Comparison of ENCODE assay signal across 27 mouse cellular contexts in the genomic region with DNA sequence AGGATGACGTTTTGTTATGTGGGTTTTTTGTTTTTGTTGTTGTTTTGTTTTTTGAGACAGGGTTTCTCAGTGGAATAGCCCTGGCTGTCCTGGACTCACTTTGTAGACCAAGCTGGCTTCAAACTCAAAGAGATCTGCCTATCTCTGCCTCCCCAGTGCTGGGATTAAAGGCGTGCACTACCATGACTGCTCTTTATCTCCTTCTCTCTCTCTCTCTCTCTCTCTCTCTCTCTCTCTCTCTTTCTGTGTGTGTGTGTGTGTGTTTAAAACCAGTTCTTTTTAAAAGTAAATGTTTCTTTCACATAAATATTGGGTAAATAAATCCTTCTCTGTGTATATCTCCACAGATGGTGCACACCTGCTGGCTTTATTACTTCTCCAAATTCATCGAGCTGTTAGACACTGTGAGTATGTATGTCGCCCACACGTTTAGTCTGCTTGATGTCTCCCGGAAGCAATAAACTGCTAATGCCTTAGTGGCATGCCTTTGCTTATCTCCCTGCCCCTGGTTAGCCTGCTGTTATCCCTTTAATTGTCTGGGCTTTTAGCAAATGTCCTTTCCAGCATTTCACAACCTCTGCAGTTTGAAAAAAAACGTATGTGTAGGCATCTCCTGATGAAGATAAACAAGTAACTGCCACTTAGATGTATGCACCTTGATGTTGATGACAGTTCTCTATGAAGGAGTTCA. TPM values are rescaled to one million over a fixed set of nuclear protein-coding genes. Genes with fewer than 3 reads are reported as not detected.
DNase-seq lines count a peak whose midpoint lies in the region.
"Had no signal": no experiment of that assay in that cellular context is flagged by ENCODE, and none has a peak within 500 bp of the region (broad histone marks: within the 10 kb centered on the region; RNA-seq: fewer than 3 reads in every experiment).

No protein-coding gene starts in this region.

- intact Hi-C loops in heart, postnatal 14 days (cut with DNase I) = no loop called here

- H3K27ac ChIP-seq in limb, embryonic 10.5 days = peak overlapping the region; percentile 80
- H3K27ac ChIP-seq: forebrain, embryonic 13.5 days; hindbrain, embryonic 14.5 days; limb, embryonic 13.5 days; liver, embryonic 12.5 days; midbrain, embryonic 13.5 days; stomach, embryonic 15.5 days had no signal

- peaks cover 40% of the 10 kb centered on the region for H3K4me1 ChIP-seq in limb, embryonic 10.5 days
- H3K4me1 ChIP-seq: forebrain, embryonic 13.5 days; midbrain, embryonic 13.5 days; stomach, embryonic 15.5 days had no signal

- no peaks in the 10 kb centered on the region for H3K36me3 ChIP-seq in limb, embryonic 10.5 days
- H3K36me3 ChIP-seq: limb, embryonic 13.5 days; liver, embryonic 12.5 days; midbrain, embryonic 13.5 days; stomach, embryonic 15.5 days had no signal

- H3K27me3 ChIP-seq in limb, embryonic 10.5 days (ENCODE audit: low read depth, poor library complexity, severe bottlenecking) = no peaks in the 10 kb centered on the region
- H3K27me3 ChIP-seq: forebrain, embryonic 13.5 days; limb, embryonic 13.5 days; liver, embryonic 12.5 days; megakaryocyte, embryonic 14.5 days; midbrain, embryonic 13.5 days; Patski; stomach, embryonic 15.5 days had no signal

- 31% methylated on average over 7 of the region's 7 CpGs for WGBS in limb, embryonic 10.5 days

- no peaks in the 10 kb centered on the region for H3K9me3 ChIP-seq in limb, embryonic 10.5 days (replicated peaks)
- H3K9me3 ChIP-seq: forebrain, embryonic 13.5 days; limb, embryonic 13.5 days; liver, embryonic 12.5 days; megakaryocyte, embryonic 14.5 days; midbrain, embryonic 13.5 days; stomach, embryonic 15.5 days had no signal

- no peak overlapping the region for H3K4me3 ChIP-seq in limb, embryonic 10.5 days
- H3K4me3 ChIP-seq: forebrain, embryonic 13.5 days; limb, embryonic 13.5 days; liver, embryonic 12.5 days; midbrain, embryonic 13.5 days; stomach, embryonic 15.5 days had no signal

- DNase-seq in heart, adult 11 months = peak; percentile 31
- DNase-seq in heart, postnatal 14 days = no peak
- peak; percentile 23 for DNase-seq in forelimb bud, embryonic 11.5 days (ENCODE audit: low read depth, low spot score)
- DNase-seq in limb, embryonic 10.5 days (ENCODE audit: low spot score) = no peak
- no peak for DNase-seq in left cerebral cortex, adult 9 months (ENCODE audit: low spot score in 2 of 2)
- no peak for DNase-seq in ovary, postnatal 14 days (ENCODE audit: low spot score)
- no peak for DNase-seq in adrenal gland, adult 8-10 months
- DNase-seq: adrenal gland, postnatal 14 days; cerebellum, adult 2 months; cerebellum, postnatal 14 days; gastrocnemius, postnatal 14 days; heart, adult 18-20 months; heart, postnatal 4 days; kidney, adult 9 months; kidney, postnatal 14 days; layer of hippocampus, adult 9-11 months; liver, postnatal 0 days; lung, postnatal 36 days; right cerebral cortex, postnatal 25 days had no signal

RNA-seq across cellular contexts. Expression of gene Depdc1b, which starts 44.5 kb away (rescaled TPM):
- total RNA-seq in heart, postnatal 14 days (2021) = 1 to 10 TPM in 1 of 2 experiments, under 1 TPM in 1; 0.88 to 2.1 TPM
- 20.9 and 22.0 TPM in 2 replicates for polyA plus RNA-seq in limb, embryonic 10.5 days (2016; fragmentation: Nextera tagmentation; extraction: Ambion mirVana)
- total RNA-seq in adrenal gland, adult 8-10 months (2022) = under 1 TPM in 3 of 4 experiments, not detected in 1; 0.28 to 0.83 (median 0.31) TPM

RNA-seq across cellular contexts. Expression of gene Elovl7, which starts 57.4 kb away (rescaled TPM):
- under 1 TPM; 0.17 to 0.26 TPM for total RNA-seq in heart, postnatal 14 days (2021)
- polyA plus RNA-seq in limb, embryonic 10.5 days (2016; fragmentation: Nextera tagmentation; extraction: Ambion mirVana) = 0.90 and 0.95 TPM in 2 replicates
- total RNA-seq in adrenal gland, adult 8-10 months (2022) = 1 to 10 TPM; 2.7 to 3.8 (median 3.2) TPM

Comparison
In these comparisons a context has a peak if more than half of its experiments do, and no peak if none do; other contexts are left out.
1. DNase-seq: peak in heart, adult 11 months (single experiment) and forelimb bud, embryonic 11.5 days (single experiment); none in heart, postnatal 14 days (0 of 2), limb, embryonic 10.5 days (single experiment), left cerebral cortex, adult 9 months (0 of 2), ovary, postnatal 14 days (single experiment) and adrenal gland, adult 8-10 months (single experiment).